Mouse (Mus musculus) embryonic facial prominence, embryonic 12.5 days (tissue): ENCODE measurements around the gene Zbtb20. TPM values are rescaled to one million over a fixed set of nuclear protein-coding genes. Genes with fewer than 3 reads are reported as not detected.

Experiments used
- ATAC-seq: fragments of 200-750 bp; cut with Nextera tagmentation; 2 replicates; pipeline ENCODE4 v1.8.0; 2017; ENCODE audit not compliant: insufficient number of reproducible peaks, insufficient read depth, low FRiP score, low TSS enrichment
- H3K27ac ChIP-seq: fragments of 300-500 bp; sonication (generic); 2 replicates; pipeline ENCODE4 v1.5.1; 2016; ENCODE audit warnings: mild to moderate bottlenecking
- H3K27me3 ChIP-seq: fragments of 300-500 bp; sonication (generic); 2 replicates; pipeline ENCODE4 v1.6.1; 2016; ENCODE audit warnings: mild to moderate bottlenecking, moderate library complexity
- H3K36me3 ChIP-seq: fragments of 300-500 bp; sonication (generic); 2 replicates; pipeline ENCODE4 v1.6.1; 2016; ENCODE audit warnings: mild to moderate bottlenecking
- H3K4me1 ChIP-seq: fragments of 300-500 bp; sonication (generic); 2 replicates; pipeline ENCODE4 v1.6.1; 2016
- H3K4me2 ChIP-seq: fragments of 300-500 bp; sonication (generic); replicated peaks from 2 replicates; pipeline ENCODE4 v1.6.1; 2016; ENCODE audit warnings: mild to moderate bottlenecking, moderate library complexity
- H3K4me3 ChIP-seq: fragments of 300-500 bp; sonication (generic); 2 replicates; pipeline ENCODE4 v1.5.1; 2016; ENCODE audit warnings: mild to moderate bottlenecking
- H3K9ac ChIP-seq: fragments of 300-500 bp; sonication (generic); 2 replicates; pipeline ENCODE4 v1.6.1; 2016; ENCODE audit warnings: mild to moderate bottlenecking, moderate library complexity
- H3K9me3 ChIP-seq: fragments of 300-500 bp; sonication (generic); 2 replicates; pipeline ENCODE4 v1.6.1; 2016; ENCODE audit warnings: mild to moderate bottlenecking, moderate library complexity
- WGBS: fragments of 180-500 bp; shearing (Covaris S2); methylation state at CpG from one replicate; pipeline ENCODE4 v1.1.7; 2016; 5-methylcytosine and 5-hydroxymethylcytosine counted together
- polyA plus RNA-seq: library from polyadenylated mRNA; unstranded; fragments of >200 nt; fragmentation: Nextera tagmentation; extraction: Ambion mirVana; gene quantifications from 2 replicates; pipeline ENCODE4 v1.2.1, GENCODE M21; 2016

Zbtb20 gene
- polyA plus RNA-seq, 1 experiment from 2014 or later: 25.8 TPM

- Histone ChIP-seq H3K27me3 (no peaks in the 10 kb centered on the region), H3K4me3 (no peak overlapping the region), H3K4me2 (no peak overlapping the region), H3K36me3 (no peaks in the 10 kb centered on the region), H3K27ac (no peak overlapping the region), H3K4me1 (no peaks in the 10 kb centered on the region), H3K9ac (no peak overlapping the region), H3K9me3 (no peaks in the 10 kb centered on the region)
- WGBS: 79% methylated on average over 1 of the region's 1 CpGs
- no peak for ATAC-seq
Observed at GRCm38 (mm10) chr16:43328221-43328620, 452.5 kb downstream of the Zbtb20 start.

DNA sequence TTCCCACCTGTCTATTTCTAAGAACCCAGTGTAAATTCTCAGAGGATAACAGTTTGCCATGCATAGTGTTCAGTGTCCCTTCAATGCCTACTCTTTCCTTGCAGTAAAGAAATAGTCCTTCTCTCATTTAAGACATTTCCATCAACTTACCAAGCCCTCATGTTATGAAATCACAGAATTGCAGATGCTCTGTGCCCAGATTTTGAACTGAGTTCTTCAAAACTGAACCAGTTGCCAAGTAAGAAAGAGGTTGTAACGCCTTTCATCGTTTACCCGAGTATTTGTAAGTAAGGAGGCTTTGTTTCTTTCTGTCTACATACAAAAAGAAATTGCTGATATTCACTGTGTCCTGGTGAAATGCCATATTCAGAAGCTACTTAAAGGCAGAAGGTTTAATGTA is 454.5 kb downstream of the Zbtb20 start:
- H3K4me1 ChIP-seq: no peaks in the 10 kb centered on the region; the same call in 1 of the 2 replicates
- H3K36me3 ChIP-seq: no peaks in the 10 kb centered on the region
- ATAC-seq: no peak
- WGBS: 91% methylated on average over 3 of the region's 3 CpGs
- H3K9me3 ChIP-seq: no peaks in the 10 kb centered on the region
- no peaks in the 10 kb centered on the region for H3K27me3 ChIP-seq
- no peak overlapping the region for H3K9ac ChIP-seq
- no peak overlapping the region for H3K4me2 ChIP-seq
- no peak overlapping the region for H3K4me3 ChIP-seq
- no peak overlapping the region for H3K27ac ChIP-seq

DNA sequence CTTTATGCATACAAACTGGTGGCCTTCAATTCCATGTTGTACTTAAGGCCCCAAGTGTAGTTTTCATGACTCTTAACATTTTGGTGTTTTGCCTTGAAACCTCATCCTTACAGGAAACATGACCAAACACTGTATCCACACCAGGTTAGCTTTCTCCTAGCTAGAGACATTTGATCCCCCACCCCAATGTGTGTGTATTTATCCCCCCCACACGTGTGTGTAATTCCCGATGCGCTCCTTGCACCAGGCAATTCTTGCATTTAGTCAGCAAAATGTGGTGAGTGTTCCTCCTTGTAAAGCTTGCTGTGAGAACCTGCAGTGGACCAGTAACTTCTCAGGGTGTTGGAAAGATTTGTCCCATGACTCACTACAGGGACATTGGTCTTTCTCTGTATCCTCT is 455.8 kb downstream of the Zbtb20 start:
- no peak overlapping the region for H3K4me3 ChIP-seq
- no peak overlapping the region for H3K4me2 ChIP-seq
- H3K9me3 ChIP-seq: no peaks in the 10 kb centered on the region
- no peak overlapping the region for H3K9ac ChIP-seq
- WGBS: 51% methylated on average over 3 of the region's 3 CpGs
- H3K27ac ChIP-seq: no peak overlapping the region
- no peaks in the 10 kb centered on the region for H3K36me3 ChIP-seq
- no peak for ATAC-seq
- no peaks in the 10 kb centered on the region; the same call in 1 of the 2 replicates for H3K4me1 ChIP-seq
- no peaks in the 10 kb centered on the region for H3K27me3 ChIP-seq

DNA sequence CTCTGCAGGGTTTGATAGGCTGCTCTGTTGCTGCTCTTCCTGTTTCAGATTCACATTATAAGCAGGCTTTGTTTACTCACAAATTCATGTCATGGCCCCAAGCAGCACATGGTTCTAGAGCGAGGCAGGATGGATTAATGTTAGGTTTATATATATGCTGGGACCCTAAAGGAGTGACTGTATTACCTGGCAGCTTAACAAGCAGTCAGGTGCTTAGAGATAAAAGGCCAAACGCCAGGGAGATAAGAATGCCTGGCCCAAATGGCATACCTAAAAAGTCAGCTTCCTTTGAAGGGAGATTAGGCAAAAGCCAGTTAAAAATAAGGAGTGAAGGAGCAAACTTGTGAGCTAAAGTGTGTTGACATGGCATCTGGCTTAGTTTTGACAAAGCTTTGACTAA is 457.1 kb downstream of the Zbtb20 start:
- H3K9me3 ChIP-seq: no peaks in the 10 kb centered on the region
- no peak overlapping the region for H3K4me2 ChIP-seq
- no peak overlapping the region for H3K4me3 ChIP-seq
- H3K4me1 ChIP-seq: no peaks in the 10 kb centered on the region; the same call in 1 of the 2 replicates
- no peak overlapping the region for H3K27ac ChIP-seq
- H3K9ac ChIP-seq: no peak overlapping the region
- ATAC-seq: no peak
- no peaks in the 10 kb centered on the region for H3K36me3 ChIP-seq
- no peaks in the 10 kb centered on the region for H3K27me3 ChIP-seq
- 64% methylated on average over 2 of the region's 2 CpGs for WGBS

- H3K9ac ChIP-seq: no peak overlapping the region
- H3K4me1 ChIP-seq: no peaks in the 10 kb centered on the region; the same call in 1 of the 2 replicates
- no peak overlapping the region for H3K27ac ChIP-seq
- H3K36me3 ChIP-seq: no peaks in the 10 kb centered on the region
- H3K4me2 ChIP-seq: no peak overlapping the region
- no peak for ATAC-seq
- H3K4me3 ChIP-seq: no peak overlapping the region
- no peaks in the 10 kb centered on the region for H3K27me3 ChIP-seq
- WGBS: 85% methylated on average over 1 of the region's 1 CpGs
- no peaks in the 10 kb centered on the region for H3K9me3 ChIP-seq
Observed at GRCm38 (mm10) chr16:43333265-43333664, 457.6 kb downstream of the Zbtb20 start.

- H3K36me3 ChIP-seq: no peaks in the 10 kb centered on the region
- 42% methylated on average over 11 of the region's 11 CpGs for WGBS
- H3K4me2 ChIP-seq: no peak overlapping the region
- no peaks in the 10 kb centered on the region for H3K27me3 ChIP-seq
- H3K27ac ChIP-seq: no peak overlapping the region
- no peaks in the 10 kb centered on the region; the same call in 1 of the 2 replicates for H3K4me1 ChIP-seq
- no peak overlapping the region for H3K4me3 ChIP-seq
- H3K9ac ChIP-seq: no peak overlapping the region
- H3K9me3 ChIP-seq: no peaks in the 10 kb centered on the region
- ATAC-seq: no peak
Observed at GRCm38 (mm10) chr16:43334411-43335150, 458.9 kb downstream of the Zbtb20 start.

DNA sequence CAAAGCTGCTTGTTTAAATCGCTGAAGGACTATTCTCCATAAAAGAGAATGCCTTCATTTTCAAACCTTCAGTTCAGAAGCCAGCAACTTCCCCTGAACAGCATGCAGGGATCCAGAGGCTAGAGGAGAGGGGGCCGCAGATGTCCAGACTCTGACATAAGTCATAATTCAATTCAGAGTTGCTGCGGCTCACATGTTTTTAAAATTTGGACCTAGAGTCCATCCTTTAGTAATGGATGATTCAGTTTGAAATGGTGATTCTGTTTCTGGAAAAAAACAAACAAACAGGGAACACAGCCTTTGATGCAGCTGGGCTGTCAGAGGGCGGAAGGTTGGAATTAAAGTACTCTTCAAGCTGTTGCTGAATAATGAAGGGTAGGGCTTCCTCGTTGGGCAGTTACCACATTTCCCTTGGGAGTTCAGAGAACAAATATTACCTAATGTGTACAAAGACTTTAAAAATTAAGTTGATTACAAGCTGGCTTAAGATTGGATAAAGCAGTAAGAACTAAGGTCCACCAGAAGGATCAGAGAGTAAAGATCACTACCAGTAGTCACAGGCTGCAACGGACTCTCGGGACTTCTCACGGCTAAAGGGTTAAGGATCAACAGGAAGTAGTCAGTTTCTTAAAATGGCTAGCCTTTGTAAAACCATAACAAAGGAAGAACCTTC is 459.6 kb downstream of the Zbtb20 start:
- Histone ChIP-seq H3K4me1 (no peaks in the 10 kb centered on the region; the same call in 1 of the 2 replicates), H3K4me2 (no peak overlapping the region), H3K36me3 (no peaks in the 10 kb centered on the region), H3K9me3 (no peaks in the 10 kb centered on the region), H3K9ac (no peak overlapping the region), H3K27me3 (no peaks in the 10 kb centered on the region), H3K4me3 (no peak overlapping the region), H3K27ac (no peak overlapping the region)
- ATAC-seq: no peak
- 58% methylated on average over 8 of the region's 8 CpGs for WGBS

DNA sequence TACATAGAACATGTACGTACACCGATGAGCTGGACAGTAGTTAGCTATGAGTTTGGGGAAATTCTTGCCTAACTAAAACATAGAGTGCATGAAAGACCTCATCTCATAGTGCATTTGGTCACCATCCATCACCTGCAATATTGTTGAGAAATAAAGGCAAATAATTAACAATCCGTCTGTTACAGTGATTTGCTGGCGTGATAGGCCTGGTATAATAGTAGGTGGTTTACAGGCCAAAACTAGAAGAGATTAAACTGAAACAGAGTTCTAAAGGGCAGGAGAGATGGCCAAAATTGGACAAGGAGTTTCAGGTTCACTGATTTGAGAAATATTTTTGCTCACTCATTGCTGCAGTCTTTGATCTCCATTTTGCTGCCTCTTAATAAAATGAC is 460.1 kb downstream of the Zbtb20 start:
- WGBS: 80% methylated on average over 4 of the region's 4 CpGs

DNA sequence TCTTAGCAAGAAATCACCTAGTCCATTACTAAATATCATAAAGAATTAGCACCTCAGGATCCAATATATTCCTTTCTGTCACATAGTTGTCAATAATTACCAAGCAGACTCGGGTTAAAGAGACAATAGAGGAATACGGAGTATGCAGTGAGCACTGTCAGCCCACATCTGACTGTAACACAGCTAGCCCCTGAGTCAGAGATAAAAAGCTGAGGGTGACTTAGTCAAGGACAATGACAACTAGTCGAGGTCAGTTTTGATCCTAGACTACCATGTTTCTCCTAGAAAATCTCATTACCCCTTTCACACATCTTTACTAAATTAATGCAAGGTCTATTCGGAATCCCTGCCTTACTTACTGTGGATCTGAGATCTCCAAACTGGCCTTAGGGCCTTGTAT is 465.0 kb downstream of the Zbtb20 start:
- no peaks in the 10 kb centered on the region for H3K9me3 ChIP-seq
- no peaks in the 10 kb centered on the region for H3K36me3 ChIP-seq
- no peaks in the 10 kb centered on the region for H3K27me3 ChIP-seq
- ATAC-seq: no peak
- H3K9ac ChIP-seq: no peak overlapping the region
- no peak overlapping the region for H3K27ac ChIP-seq
- 81% methylated on average over 4 of the region's 4 CpGs for WGBS
- no peaks in the 10 kb centered on the region for H3K4me1 ChIP-seq
- no peak overlapping the region for H3K4me2 ChIP-seq
- no peak overlapping the region for H3K4me3 ChIP-seq

More for the DNA sequence above, 460.1 kb downstream of the Zbtb20 start:
- no peak for ATAC-seq
- Histone ChIP-seq H3K4me1 (no peaks in the 10 kb centered on the region; the same call in 1 of the 2 replicates), H3K27me3 (no peaks in the 10 kb centered on the region), H3K4me3 (no peak overlapping the region), H3K9ac (no peak overlapping the region), H3K36me3 (no peaks in the 10 kb centered on the region), H3K4me2 (no peak overlapping the region), H3K9me3 (no peaks in the 10 kb centered on the region), H3K27ac (no peak overlapping the region)

GRCm38 (mm10) chr16:43341916-43342455 is 466.3 kb downstream of the Zbtb20 start:
- no peak for ATAC-seq
- Histone ChIP-seq H3K27ac (no peak overlapping the region), H3K4me1 (no peaks in the 10 kb centered on the region), H3K9ac (no peak overlapping the region), H3K4me2 (no peak overlapping the region), H3K4me3 (no peak overlapping the region), H3K27me3 (no peaks in the 10 kb centered on the region), H3K9me3 (no peaks in the 10 kb centered on the region), H3K36me3 (no peaks in the 10 kb centered on the region)

DNA sequence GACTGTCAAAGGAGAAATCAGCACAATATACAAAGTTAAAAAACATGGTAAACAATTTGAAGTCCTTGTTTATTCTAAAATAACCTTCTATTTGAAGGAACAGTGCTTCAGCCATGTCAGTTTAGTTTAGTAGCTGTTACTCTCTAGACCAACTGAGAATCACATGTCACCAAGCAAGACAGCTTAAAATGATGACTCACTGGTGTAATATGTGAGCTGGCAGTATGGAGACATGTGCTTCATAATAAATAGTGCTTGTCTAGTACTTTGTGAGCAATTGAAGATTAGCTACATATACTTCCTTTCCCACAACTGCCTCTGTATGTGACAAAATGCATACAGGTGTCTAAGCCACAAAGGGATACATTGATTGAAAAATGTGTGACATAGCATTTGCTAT is 470.4 kb downstream of the Zbtb20 start:
- ATAC-seq: no peak
- Histone ChIP-seq H3K27ac (no peak overlapping the region), H3K9ac (no peak overlapping the region), H3K9me3 (no peaks in the 10 kb centered on the region), H3K4me2 (no peak overlapping the region), H3K4me3 (no peak overlapping the region), H3K27me3 (no peaks in the 10 kb centered on the region), H3K36me3 (no peaks in the 10 kb centered on the region), H3K4me1 (no peaks in the 10 kb centered on the region)
